Mouse (Mus musculus): ENCODE results near the gene Adgrl4.

The Adgrl4 gene

GRCm38 (mm10) chr3:151488853-151489252, 51.2 kb downstream of the Adgrl4 start:
- no peak for DNase-seq (ENCODE audit: low spot score in 2 of 2)

- no peak for DNase-seq (ENCODE audit: low spot score in 2 of 2)
Observed at GRCm38 (mm10) chr3:151505606-151506005, 67.9 kb downstream of the Adgrl4 start.

- DNase-seq (ENCODE audit: low spot score in 2 of 2), result no peak
Observed at GRCm38 (mm10) chr3:151511184-151511583, 73.5 kb downstream of the Adgrl4 start.

- DNase-seq (ENCODE audit: low spot score in 2 of 2), result no peak
Observed at GRCm38 (mm10) chr3:151547182-151547581, 109.5 kb downstream of the Adgrl4 start.

DNA sequence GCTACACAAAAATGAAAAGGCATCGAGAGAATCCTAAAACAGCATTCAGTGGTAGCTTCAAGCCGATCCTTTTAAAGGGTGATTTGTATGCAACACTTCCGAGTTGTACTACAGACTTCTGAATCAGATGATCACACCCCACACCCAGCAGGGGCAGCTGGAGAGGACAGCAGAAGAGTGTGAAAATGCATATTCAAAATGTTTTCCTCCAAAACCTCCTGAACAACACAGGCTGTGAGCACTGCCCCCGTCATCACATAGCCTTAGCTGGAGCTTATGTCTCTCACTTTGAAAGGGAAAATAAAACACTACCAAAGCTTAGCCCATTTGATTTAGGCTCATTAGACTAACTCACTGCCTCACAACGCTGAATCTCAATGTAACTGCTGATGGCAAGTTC, 113.3 kb downstream of the Adgrl4 start:
- no peak for DNase-seq (ENCODE audit: low spot score in 2 of 2)

GRCm38 (mm10) chr3:151556635-151557034, 118.9 kb downstream of the Adgrl4 start:
- DNase-seq (ENCODE audit: low spot score in 2 of 2), result no peak

GRCm38 (mm10) chr3:151557125-151557524, 119.4 kb downstream of the Adgrl4 start:
- DNase-seq (ENCODE audit: low spot score in 2 of 2), result no peak

DNA sequence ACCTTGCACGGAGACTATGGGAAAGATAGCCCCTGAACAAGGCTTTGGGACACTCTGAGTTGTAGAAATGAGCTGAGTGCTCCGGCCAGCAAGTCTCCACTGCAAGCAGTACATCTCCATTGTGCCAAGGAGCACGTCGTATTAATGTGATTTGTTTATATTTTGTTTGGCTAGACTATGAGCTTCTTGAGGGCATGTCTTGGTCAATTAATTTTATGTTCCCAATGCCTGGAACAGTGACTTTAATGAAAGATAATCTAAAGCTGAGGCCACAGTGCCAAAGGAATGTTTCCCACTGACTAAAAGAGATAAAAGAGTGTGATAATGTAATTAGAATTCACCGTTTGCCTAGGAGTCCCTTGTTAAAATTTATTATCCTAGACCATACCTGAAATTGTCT, 119.9 kb downstream of the Adgrl4 start:
- no peak for DNase-seq (ENCODE audit: low spot score in 2 of 2)

DNA sequence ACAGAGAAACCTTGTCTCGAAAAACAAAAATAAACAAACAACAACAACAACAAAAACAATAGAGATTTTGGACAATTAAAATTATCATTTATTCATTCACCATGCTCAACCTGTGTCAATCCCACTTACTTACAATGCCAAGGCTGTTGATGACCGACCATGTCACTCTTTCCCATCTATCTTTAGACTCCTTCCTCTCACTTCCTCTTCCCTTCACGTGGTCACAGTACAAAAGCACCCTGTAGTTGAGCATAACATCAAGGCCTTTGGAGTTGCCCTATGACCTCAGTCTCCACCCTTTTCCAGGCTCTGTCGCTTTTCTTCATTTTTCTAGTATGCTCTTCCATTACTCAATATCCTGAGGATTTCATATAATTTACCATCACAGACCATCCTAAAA, 120.7 kb downstream of the Adgrl4 start:
- DNase-seq (ENCODE audit: low spot score in 2 of 2), result no peak

DNA sequence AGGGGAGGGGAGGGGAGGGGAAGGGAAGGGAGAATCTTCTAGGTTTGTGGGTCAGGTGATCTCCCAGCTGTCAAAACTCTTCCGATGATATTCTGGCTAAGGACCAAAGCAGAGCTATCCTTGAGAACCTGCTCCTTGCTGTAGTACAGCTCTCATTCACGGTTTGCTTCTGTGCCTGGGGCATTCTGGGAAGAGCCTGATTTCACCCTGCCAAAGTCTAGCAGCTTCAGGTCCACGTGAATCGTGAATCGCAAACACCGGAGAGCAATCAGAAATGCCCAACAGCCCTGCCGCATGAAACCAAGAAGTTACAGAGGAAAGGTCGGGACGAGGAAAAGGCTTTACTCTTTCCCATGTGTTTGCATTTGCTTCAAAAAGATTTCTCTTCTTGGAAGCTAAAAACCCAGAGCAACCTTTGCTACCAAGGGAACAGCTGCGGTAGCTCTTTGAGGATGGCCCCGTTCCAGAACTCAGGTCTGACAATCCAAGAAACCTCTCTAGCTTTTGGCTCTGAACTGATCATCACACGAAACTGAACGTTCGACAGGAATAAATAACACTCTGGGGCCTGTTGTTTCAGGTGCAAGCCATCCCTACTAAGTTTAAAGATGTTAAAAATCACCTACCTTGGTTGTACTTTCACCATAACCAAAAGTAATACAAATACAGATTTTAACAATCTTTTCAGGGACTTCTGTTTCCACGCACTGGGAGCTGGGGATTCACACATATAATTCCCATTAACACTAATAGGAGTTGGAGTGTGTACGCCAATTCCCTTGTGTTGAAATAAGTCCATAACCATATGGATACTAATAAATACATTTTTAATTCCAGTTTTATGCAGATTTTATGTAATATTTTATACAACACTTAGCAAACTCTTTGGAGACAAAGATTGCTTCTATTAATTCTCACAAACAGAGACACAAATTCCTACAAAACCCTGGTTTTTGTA, 128.3 kb downstream of the Adgrl4 start:
- DNase-seq (ENCODE audit: low spot score in 2 of 2), result no peak

- DNase-seq (ENCODE audit: low spot score in 2 of 2), result no peak
Observed at GRCm38 (mm10) chr3:151566629-151567028, 128.9 kb downstream of the Adgrl4 start.

- no peak for DNase-seq (ENCODE audit: low spot score in 2 of 2)
Observed at GRCm38 (mm10) chr3:151567541-151567940, 129.9 kb downstream of the Adgrl4 start.

- DNase-seq (ENCODE audit: low spot score in 2 of 2), result no peak
Observed at GRCm38 (mm10) chr3:151572089-151572488, 134.4 kb downstream of the Adgrl4 start.

- DNase-seq (ENCODE audit: low spot score in 2 of 2), result no peak
Observed at GRCm38 (mm10) chr3:151575292-151575691, 137.6 kb downstream of the Adgrl4 start.

DNA sequence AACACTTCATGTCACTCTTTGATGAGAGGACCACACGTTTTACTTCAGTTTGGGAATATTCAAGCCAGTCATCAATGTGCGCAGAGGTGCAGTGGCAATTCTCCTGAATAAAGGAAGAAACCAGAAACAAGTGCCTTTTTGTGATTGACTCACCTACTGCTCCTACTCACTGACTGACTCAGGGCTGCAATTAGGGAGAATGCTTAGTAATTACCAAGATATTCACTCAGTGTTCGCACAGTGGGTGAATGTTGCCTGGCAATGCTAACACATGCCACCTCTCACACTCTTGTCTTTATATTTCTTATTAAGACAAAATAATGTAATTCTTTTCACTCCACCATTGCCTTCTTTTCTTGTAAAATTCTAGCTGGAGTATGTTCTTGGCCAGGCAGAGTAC, 138.5 kb downstream of the Adgrl4 start:
- DNase-seq (ENCODE audit: low spot score in 2 of 2), result no peak

DNA sequence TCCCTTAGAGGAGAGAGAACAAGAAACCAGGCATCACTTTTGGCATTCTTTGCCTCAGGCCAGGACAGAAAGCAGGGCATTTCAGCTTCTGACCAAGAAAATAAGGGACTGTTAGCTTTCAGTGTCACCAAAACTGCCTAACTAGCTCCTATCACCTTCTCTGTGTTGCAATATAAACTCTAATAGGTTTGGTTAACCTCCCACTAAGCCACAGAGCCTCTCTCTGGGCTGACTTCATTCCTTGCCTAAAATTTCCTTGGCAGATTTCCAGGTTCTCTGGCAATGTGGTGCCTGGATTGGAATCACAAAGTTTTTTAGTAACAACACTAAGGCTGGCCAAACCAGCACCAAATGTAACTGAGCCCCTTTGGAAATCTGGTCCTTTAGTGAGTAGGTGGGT, 154.2 kb downstream of the Adgrl4 start:
- no peak for DNase-seq (ENCODE audit: low spot score in 2 of 2)
